ENCODE assay signal across 9 mouse cellular contexts in the genomic region with DNA sequence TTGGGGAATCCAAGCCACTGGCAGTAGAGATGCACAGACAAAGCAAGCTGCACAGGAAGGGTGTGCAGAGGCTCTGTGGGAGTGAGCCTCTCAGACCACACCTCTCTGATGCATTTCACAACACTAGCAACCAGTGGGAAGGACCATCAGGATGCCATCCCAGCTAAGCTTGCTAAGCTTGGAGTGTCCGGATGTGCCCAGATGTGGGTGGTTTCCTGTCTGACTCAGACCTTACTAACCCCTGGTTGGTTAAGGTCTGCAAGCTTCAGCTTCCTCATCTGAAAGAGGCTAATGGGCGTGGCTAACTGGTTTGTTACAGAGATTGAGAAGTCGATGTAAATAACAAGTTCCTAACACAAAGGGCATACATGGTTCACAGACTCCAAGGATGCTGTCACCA.
DNase-seq lines count a peak whose midpoint lies in the region; ATAC-seq lines count a peak whose summit lies in the region.
"Had no signal": no experiment of that assay in that cellular context is flagged by ENCODE, and none has a peak within 500 bp of the region (broad histone marks: within the 10 kb centered on the region; RNA-seq: fewer than 3 reads in every experiment).

No protein-coding gene starts in this region.

- peaks cover 14% of the 10 kb centered on the region for H3K4me1 ChIP-seq in liver, embryonic 16.5 days (ENCODE audit: control insufficient read depth, low read depth, low read length)

- WGBS in liver, embryonic 16.5 days (ENCODE audit: insufficient replicate concordance): 13% methylated on average over 3 of the region's 3 CpGs

- no peaks in the 10 kb centered on the region for H3K36me3 ChIP-seq in liver, embryonic 16.5 days (ENCODE audit: control insufficient read depth, insufficient read depth)

- no peaks in the 10 kb centered on the region for H3K9me3 ChIP-seq in liver, embryonic 16.5 days (replicated peaks; ENCODE audit: control insufficient read depth, low read length)

- H3K4me3 ChIP-seq in liver, embryonic 16.5 days (ENCODE audit: low read depth, low read length): no peak overlapping the region

- no peaks in the 10 kb centered on the region for H3K27me3 ChIP-seq in liver, embryonic 16.5 days (ENCODE audit: control insufficient read depth, insufficient read depth, low read depth, low read length)

- no peak overlapping the region for H3K4me2 ChIP-seq in liver, embryonic 16.5 days (ENCODE audit: low read depth, low read length)

- peak; percentile 15 to 51 for DNase-seq in heart, adult 18-20 months
- DNase-seq in heart, adult 8-10 months (ENCODE audit: low spot score): no peak
- peak; percentile 16 for DNase-seq in brain, adult 2 months (ENCODE audit: low read depth, low spot score)
- peak; percentile 63 for DNase-seq in skeletal muscle tissue, adult 2 months (ENCODE audit: low read depth, low spot score)
- DNase-seq in layer of hippocampus, adult 8-10 months (ENCODE audit: low spot score in 2 of 2): no peak
- no peak for DNase-seq in cerebellum, adult 9-10 months
- DNase-seq in adrenal gland, postnatal 14 days: no peak

- H3K27ac ChIP-seq in liver, embryonic 16.5 days (ENCODE audit: low read length): 0 out of 2 replicates have a peak overlapping the region, but pooled peaks have one; percentile 12

- H3K9ac ChIP-seq in liver, embryonic 16.5 days (ENCODE audit: low read depth, low read length): no peak overlapping the region

- peak; percentile 53 for ATAC-seq in liver, embryonic 16.5 days (ENCODE audit: low read depth)
- ATAC-seq: hindbrain, embryonic 16.5 days had no signal

Comparison
In these comparisons a context has a peak if more than half of its experiments do, and no peak if none do; other contexts are left out.
1. DNase-seq: peak in heart, adult 18-20 months (2 of 2), brain, adult 2 months (single experiment) and skeletal muscle tissue, adult 2 months (single experiment); none in heart, adult 8-10 months (single experiment), layer of hippocampus, adult 8-10 months (0 of 2), cerebellum, adult 9-10 months (single experiment) and adrenal gland, postnatal 14 days (single experiment).